Mouse (Mus musculus) kidney, adult 2 months (tissue): ENCODE measurements at regions not wholly inside any gene's neighbourhood (a gene's known extent, or its start where the extent isn't known, plus 50 kb on each side); places are given as distances from the start of the nearest gene placed in this dataset.

Experiments
- CTCF ChIP-seq: fragments of 200-500 bp; conservative IDR thresholded peaks from 2 replicates; pipeline ENCODE4 v1.5.1; 2011; ENCODE audit warnings: low read depth, mild to moderate bottlenecking, control low read depth, low read length, moderate library complexity, mixed read lengths; ENCODE audit not compliant: insufficient read depth, insufficient read length
- POLR2A ChIP-seq: fragments of 200-500 bp; IDR thresholded peaks from one replicate; pipeline ENCODE4 v1.6.1; 2011; ENCODE audit warnings: low read depth, low read length, control low read depth

DNA sequence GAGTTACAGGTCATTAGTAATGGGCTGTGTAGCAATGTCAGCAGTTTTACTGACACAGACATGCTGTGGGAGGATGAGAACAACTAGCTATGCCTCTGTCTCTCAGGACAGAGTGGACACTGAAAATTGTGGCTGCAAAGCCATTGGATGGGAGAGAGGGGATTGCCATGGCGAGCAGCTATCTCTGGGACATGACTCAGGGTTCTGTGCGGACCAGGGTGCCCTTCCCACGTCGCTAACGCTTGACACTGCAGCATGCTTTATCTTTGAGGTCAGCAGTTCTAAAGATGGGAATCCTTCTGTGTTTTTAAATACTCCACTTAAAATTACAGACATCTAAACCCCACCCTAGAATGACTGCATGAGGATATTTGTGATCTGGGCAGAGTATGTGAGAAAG is 121.9 kb downstream of the Fam198b start:
- TF ChIP-seq POLR2A (no peak), CTCF (no peak)
